Mouse (Mus musculus): ENCODE data around the gene Med12l. TPM values are rescaled to one million over a fixed set of nuclear protein-coding genes. Genes with fewer than 3 reads are reported as not detected.

Med12l gene
- total RNA-seq, 1 experiment = 3.6 TPM

- no peak overlapping the region for H3K4me3 ChIP-seq (ENCODE audit: insufficient read depth in 1 of 2, low read depth in 1 of 2, low read length in 2 of 2, poor library complexity in 1 of 2, severe bottlenecking in 1 of 2)
- in situ Hi-C loops (cut with MboI; ENCODE audit: low sequenced_read_pairs in 2 of 2, unreplicated experiment in 2 of 2) = no loop called here
These were observed 136.1 kb downstream of the Med12l start for GRCm38 (mm10) chr3:59141507-59142305.

GRCm38 (mm10) chr3:59145194-59145593 is 139.6 kb downstream of the Med12l start:
- no peak for TF ChIP-seq ZNF384 (IDR thresholded peaks at IDR 0.05; ENCODE audit: low read depth, low read length)
- no peak for TF ChIP-seq HCFC1 (IDR thresholded peaks at IDR 0.05; ENCODE audit: borderline replicate concordance, insufficient read depth, low read length)
- TF ChIP-seq MAFK (IDR thresholded peaks at IDR 0.05; ENCODE audit: insufficient read depth, low read depth, low read length) = no peak
- no peak for TF ChIP-seq ZC3H11A (IDR thresholded peaks at IDR 0.05; ENCODE audit: borderline replicate concordance, low read depth, low read length)
- TF ChIP-seq CHD2 (IDR thresholded peaks at IDR 0.05; ENCODE audit: low read depth, low read length) = no peak
- Histone ChIP-seq H3K27ac (ENCODE audit: insufficient read depth, low read depth, low read length, poor library complexity, severe bottlenecking) (no peak overlapping the region), H3K9me3 (ENCODE audit: control insufficient read depth, insufficient read depth, low read depth, low read length) (no peaks in the 10 kb centered on the region), H3K4me3 (ENCODE audit: insufficient read depth in 1 of 2, low read depth in 1 of 2, low read length in 2 of 2, poor library complexity in 1 of 2, severe bottlenecking in 1 of 2) (no peak overlapping the region), H3K9ac (ENCODE audit: insufficient read depth, low read depth, low read length, poor library complexity, severe bottlenecking) (no peak overlapping the region), H3K4me1 (ENCODE audit: control insufficient read depth in 2 of 2, insufficient read depth in 2 of 2, low read length in 2 of 2, poor library complexity in 1 of 2) (no peaks in the 10 kb centered on the region), H3K36me3 (ENCODE audit: control insufficient read depth, insufficient read depth, low read length, poor library complexity, severe bottlenecking) (no peaks in the 10 kb centered on the region)
- in situ Hi-C loops (cut with MboI; ENCODE audit: low sequenced_read_pairs in 2 of 2, unreplicated experiment in 2 of 2) = no loop called here
- no peak for DNase-seq (ENCODE audit: low read depth, low spot score)

More at GRCm38 (mm10) chr3:59141507-59142305, 136.1 kb downstream of the Med12l start:
- Histone ChIP-seq H3K9ac (ENCODE audit: insufficient read depth, low read depth, low read length, poor library complexity, severe bottlenecking) (no peak overlapping the region), H3K9me3 (ENCODE audit: control insufficient read depth, insufficient read depth, low read depth, low read length) (no peaks in the 10 kb centered on the region), H3K27ac (ENCODE audit: insufficient read depth, low read depth, low read length, poor library complexity, severe bottlenecking) (no peak overlapping the region), H3K4me1 (ENCODE audit: control insufficient read depth in 2 of 2, insufficient read depth in 2 of 2, low read length in 2 of 2, poor library complexity in 1 of 2) (no peaks in the 10 kb centered on the region), H3K36me3 (ENCODE audit: control insufficient read depth, insufficient read depth, low read length, poor library complexity, severe bottlenecking) (no peaks in the 10 kb centered on the region)
- TF ChIP-seq ZC3H11A (IDR thresholded peaks at IDR 0.05; ENCODE audit: borderline replicate concordance, low read depth, low read length) (no peak), HCFC1 (IDR thresholded peaks at IDR 0.05; ENCODE audit: borderline replicate concordance, insufficient read depth, low read length) (no peak), MAFK (IDR thresholded peaks at IDR 0.05; ENCODE audit: insufficient read depth, low read depth, low read length) (no peak), CHD2 (IDR thresholded peaks at IDR 0.05; ENCODE audit: low read depth, low read length) (no peak), ZNF384 (IDR thresholded peaks at IDR 0.05; ENCODE audit: low read depth, low read length) (no peak)
- DNase-seq (ENCODE audit: low read depth, low spot score) = no peak

DNA sequence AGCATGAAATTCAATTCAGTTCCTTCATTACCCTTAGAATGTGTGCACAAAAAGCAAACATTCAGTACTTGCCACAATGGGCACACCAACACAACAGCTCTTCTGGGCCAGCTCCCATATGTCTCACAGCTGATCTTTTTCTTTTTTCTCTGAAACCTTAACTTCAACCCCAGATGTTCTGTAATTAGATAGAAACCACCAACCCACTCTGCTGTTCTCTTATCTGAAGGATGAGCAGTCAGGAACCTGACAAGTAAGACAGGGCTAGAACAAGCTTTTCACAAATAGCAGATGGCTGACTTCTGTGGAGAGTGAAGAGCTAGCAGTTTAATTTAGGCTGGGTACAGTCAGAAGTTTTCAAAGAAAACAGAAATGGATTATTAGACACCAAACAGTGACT is 144.0 kb downstream of the Med12l start:
- Histone ChIP-seq H3K4me1 (ENCODE audit: control insufficient read depth in 2 of 2, insufficient read depth in 2 of 2, low read length in 2 of 2, poor library complexity in 1 of 2) (no peaks in the 10 kb centered on the region), H3K36me3 (ENCODE audit: control insufficient read depth, insufficient read depth, low read length, poor library complexity, severe bottlenecking) (no peaks in the 10 kb centered on the region), H3K9me3 (ENCODE audit: control insufficient read depth, insufficient read depth, low read depth, low read length) (no peaks in the 10 kb centered on the region), H3K27ac (ENCODE audit: insufficient read depth, low read depth, low read length, poor library complexity, severe bottlenecking) (no peak overlapping the region), H3K9ac (ENCODE audit: insufficient read depth, low read depth, low read length, poor library complexity, severe bottlenecking) (no peak overlapping the region), H3K4me3 (ENCODE audit: insufficient read depth in 1 of 2, low read depth in 1 of 2, low read length in 2 of 2, poor library complexity in 1 of 2, severe bottlenecking in 1 of 2) (no peak overlapping the region)
- no peak for DNase-seq (ENCODE audit: low read depth, low spot score)
- in situ Hi-C loops (cut with MboI; ENCODE audit: low sequenced_read_pairs in 2 of 2, unreplicated experiment in 2 of 2) = no loop called here
- TF ChIP-seq ZC3H11A (IDR thresholded peaks at IDR 0.05; ENCODE audit: borderline replicate concordance, low read depth, low read length) (no peak), HCFC1 (IDR thresholded peaks at IDR 0.05; ENCODE audit: borderline replicate concordance, insufficient read depth, low read length) (no peak), ZNF384 (IDR thresholded peaks at IDR 0.05; ENCODE audit: low read depth, low read length) (no peak), CHD2 (IDR thresholded peaks at IDR 0.05; ENCODE audit: low read depth, low read length) (no peak), MAFK (IDR thresholded peaks at IDR 0.05; ENCODE audit: insufficient read depth, low read depth, low read length) (no peak)

GRCm38 (mm10) chr3:59150624-59151023 is 145.0 kb downstream of the Med12l start:
- Histone ChIP-seq H3K4me1 (ENCODE audit: control insufficient read depth in 2 of 2, insufficient read depth in 2 of 2, low read length in 2 of 2, poor library complexity in 1 of 2) (no peaks in the 10 kb centered on the region), H3K27ac (ENCODE audit: insufficient read depth, low read depth, low read length, poor library complexity, severe bottlenecking) (no peak overlapping the region), H3K9ac (ENCODE audit: insufficient read depth, low read depth, low read length, poor library complexity, severe bottlenecking) (no peak overlapping the region), H3K36me3 (ENCODE audit: control insufficient read depth, insufficient read depth, low read length, poor library complexity, severe bottlenecking) (no peaks in the 10 kb centered on the region), H3K4me3 (ENCODE audit: insufficient read depth in 1 of 2, low read depth in 1 of 2, low read length in 2 of 2, poor library complexity in 1 of 2, severe bottlenecking in 1 of 2) (no peak overlapping the region), H3K9me3 (ENCODE audit: control insufficient read depth, insufficient read depth, low read depth, low read length) (no peaks in the 10 kb centered on the region)
- no peak for TF ChIP-seq HCFC1 (IDR thresholded peaks at IDR 0.05; ENCODE audit: borderline replicate concordance, insufficient read depth, low read length)
- TF ChIP-seq MAFK (IDR thresholded peaks at IDR 0.05; ENCODE audit: insufficient read depth, low read depth, low read length) = no peak
- TF ChIP-seq CHD2 (IDR thresholded peaks at IDR 0.05; ENCODE audit: low read depth, low read length) = no peak
- TF ChIP-seq ZC3H11A (IDR thresholded peaks at IDR 0.05; ENCODE audit: borderline replicate concordance, low read depth, low read length) = no peak
- no peak for TF ChIP-seq ZNF384 (IDR thresholded peaks at IDR 0.05; ENCODE audit: low read depth, low read length)
- DNase-seq (ENCODE audit: low read depth, low spot score) = no peak
- in situ Hi-C loops (cut with MboI; ENCODE audit: low sequenced_read_pairs in 2 of 2, unreplicated experiment in 2 of 2) = no loop called here

Measured in ES-E14 (cell line).